Mouse (Mus musculus): ENCODE data around the gene Gm27029.

DNA sequence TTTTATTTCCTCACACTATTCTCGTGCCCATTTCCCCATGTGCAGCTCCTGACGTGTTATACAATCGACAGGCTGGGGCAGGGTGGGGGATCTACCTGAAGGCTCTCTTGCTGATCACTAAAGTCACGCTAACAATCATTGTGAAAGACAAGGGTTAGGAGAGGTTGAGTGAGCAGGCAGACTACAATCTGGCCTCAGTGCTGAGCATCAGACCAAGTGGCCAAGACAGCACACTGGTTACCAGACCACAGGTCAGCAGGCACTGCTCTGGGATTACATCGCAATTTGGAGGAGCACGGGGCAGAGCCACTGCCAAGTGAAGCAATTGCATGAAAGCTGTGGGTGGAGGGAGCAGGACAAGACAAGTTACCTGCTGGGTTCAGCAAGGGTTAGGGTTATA lies 45.7 kb downstream of the Gm27029 start:
- TF ChIP-seq POLR2A (IDR thresholded peaks at IDR 0.05; ENCODE audit: insufficient read depth, low read length), result no peak
- no peak for TF ChIP-seq CTCF (IDR thresholded peaks at IDR 0.05; ENCODE audit: low read depth, low read length)

Measured in ES-Bruce4 (cell line).